Mouse (Mus musculus): ENCODE results near the gene Tbc1d19. TPM values are rescaled to one million over a fixed set of nuclear protein-coding genes. Genes with fewer than 3 reads are reported as not detected.

Gene Tbc1d19
- polyA plus RNA-seq, 1 experiment from 2014 or later, result 51.0 TPM

DNA sequence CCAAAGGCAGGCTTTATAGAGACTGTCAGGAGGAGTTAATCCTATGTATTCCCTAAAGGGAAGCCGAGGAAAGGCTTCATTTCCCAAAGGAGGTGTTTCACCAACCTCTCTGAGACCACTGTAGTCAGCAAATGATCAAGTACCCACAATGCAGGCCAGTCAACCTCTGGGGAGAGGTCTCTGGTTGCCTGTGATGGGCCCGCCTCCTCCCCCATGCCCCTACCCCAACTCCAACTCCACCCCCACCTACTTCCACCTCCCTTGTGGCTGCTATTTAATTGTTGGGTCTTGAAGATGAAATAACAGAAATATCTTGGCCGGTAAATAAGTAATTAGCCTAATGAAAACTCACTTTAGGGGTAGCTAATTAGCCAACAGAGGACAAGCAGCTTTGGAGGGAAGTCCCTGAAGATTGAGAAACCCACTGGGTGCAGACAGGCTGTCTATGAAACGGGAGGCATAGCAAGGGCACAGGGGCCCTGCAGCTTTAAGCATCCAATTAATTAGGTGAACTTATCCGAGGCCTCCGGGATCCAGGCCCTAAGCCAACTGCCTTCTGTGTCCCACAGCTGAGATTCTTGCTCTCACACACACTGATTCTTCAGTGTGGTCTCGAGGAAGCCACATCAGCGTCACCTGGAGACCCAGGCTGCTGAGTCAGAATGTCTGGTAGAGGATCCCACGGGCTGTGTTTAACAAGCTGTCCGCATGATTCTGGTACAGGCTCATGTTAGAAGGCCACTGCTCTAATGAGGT is 112.9 kb downstream of the Tbc1d19 start:
- Histone ChIP-seq H3K36me3 (ENCODE audit: control insufficient read depth, insufficient read depth, low read length) (no peaks in the 10 kb centered on the region), H3K4me1 (ENCODE audit: control insufficient read depth, insufficient read depth, low read length) (peaks cover 5% of the 10 kb centered on the region; the same call in 1 of the 2 replicates), H3K27ac (ENCODE audit: low read length) (no peak overlapping the region), H3K27me3 (ENCODE audit: control insufficient read depth, insufficient read depth, low read length) (no peaks in the 10 kb centered on the region), H3K4me2 (replicated peaks; ENCODE audit: low read depth, low read length) (no peak overlapping the region), H3K4me3 (ENCODE audit: low read depth, low read length) (no peak overlapping the region), H3K9me3 (ENCODE audit: control insufficient read depth, low read depth, low read length) (no peaks in the 10 kb centered on the region), H3K9ac (replicated peaks; ENCODE audit: low read depth, low read length) (no peak overlapping the region)
- ATAC-seq (ENCODE audit: insufficient number of reproducible peaks, insufficient read depth, low FRiP score, low read depth), result no peak
- WGBS, result 72% methylated on average over 10 of the region's 10 CpGs

DNA sequence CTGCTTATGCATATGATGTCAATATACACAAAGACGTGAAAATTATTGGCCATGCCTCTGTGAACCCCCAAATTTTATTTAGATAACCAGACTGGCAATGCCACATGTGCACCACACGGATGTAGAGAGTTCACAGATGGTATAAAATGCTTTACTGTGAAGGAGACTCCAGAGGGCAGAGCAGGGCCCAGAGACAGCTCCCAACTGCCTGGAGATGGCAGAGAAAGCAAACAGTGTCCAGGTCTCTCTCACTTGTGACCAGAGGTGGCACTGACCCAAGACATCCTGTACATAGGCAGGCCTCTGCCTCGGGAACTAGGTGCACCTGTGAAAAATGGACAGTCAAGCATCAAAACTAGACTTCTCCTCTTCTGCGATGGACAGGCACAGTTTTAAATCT is 114.6 kb downstream of the Tbc1d19 start:
- Histone ChIP-seq H3K27ac (ENCODE audit: low read length) (no peak overlapping the region), H3K9me3 (ENCODE audit: control insufficient read depth, low read depth, low read length) (no peaks in the 10 kb centered on the region), H3K9ac (replicated peaks; ENCODE audit: low read depth, low read length) (no peak overlapping the region), H3K4me3 (ENCODE audit: low read depth, low read length) (no peak overlapping the region), H3K36me3 (ENCODE audit: control insufficient read depth, insufficient read depth, low read length) (no peaks in the 10 kb centered on the region), H3K4me2 (replicated peaks; ENCODE audit: low read depth, low read length) (no peak overlapping the region), H3K27me3 (ENCODE audit: control insufficient read depth, insufficient read depth, low read length) (no peaks in the 10 kb centered on the region), H3K4me1 (ENCODE audit: control insufficient read depth, insufficient read depth, low read length) (peaks cover 7% of the 10 kb centered on the region; the same call in 1 of the 2 replicates)
- ATAC-seq (ENCODE audit: insufficient number of reproducible peaks, insufficient read depth, low FRiP score, low read depth), result no peak
- 70% methylated on average over 4 of the region's 4 CpGs for WGBS

DNA sequence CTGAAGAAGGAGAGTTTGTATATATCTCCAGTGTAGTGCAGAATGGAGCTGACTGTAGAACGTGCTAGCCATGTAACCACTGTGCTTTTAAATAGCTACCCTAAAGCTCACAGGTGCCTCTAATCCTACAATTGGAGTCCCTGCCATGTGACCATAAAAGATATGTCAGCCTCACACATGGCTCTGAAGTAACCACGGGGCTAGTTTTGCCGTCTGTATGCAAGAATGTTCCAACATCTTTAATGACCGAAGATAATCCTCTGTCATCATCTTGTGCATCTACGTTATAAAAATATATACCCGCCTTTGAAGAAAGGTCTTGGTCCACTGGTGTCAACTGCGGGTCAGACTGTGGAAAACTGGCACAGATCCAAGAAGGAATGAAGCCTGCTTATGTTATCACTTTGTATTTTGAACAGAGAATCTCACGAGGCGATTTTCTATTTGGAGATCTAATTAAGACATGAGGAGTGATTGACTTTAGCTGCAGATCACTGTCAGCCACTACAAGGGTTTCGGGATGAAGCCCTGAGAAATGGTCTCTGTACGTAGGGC is 117.0 kb downstream of the Tbc1d19 start:
- WGBS, result 40% methylated on average over 11 of the region's 11 CpGs
- Histone ChIP-seq H3K9me3 (ENCODE audit: control insufficient read depth, low read depth, low read length) (no peaks in the 10 kb centered on the region), H3K4me2 (replicated peaks; ENCODE audit: low read depth, low read length) (no peak overlapping the region), H3K4me1 (ENCODE audit: control insufficient read depth, insufficient read depth, low read length) (peaks cover 7% of the 10 kb centered on the region; the same call in 1 of the 2 replicates), H3K36me3 (ENCODE audit: control insufficient read depth, insufficient read depth, low read length) (no peaks in the 10 kb centered on the region), H3K27ac (ENCODE audit: low read length) (no peak overlapping the region), H3K9ac (replicated peaks; ENCODE audit: low read depth, low read length) (no peak overlapping the region), H3K4me3 (ENCODE audit: low read depth, low read length) (no peak overlapping the region), H3K27me3 (ENCODE audit: control insufficient read depth, insufficient read depth, low read length) (no peaks in the 10 kb centered on the region)
- ATAC-seq (ENCODE audit: insufficient number of reproducible peaks, insufficient read depth, low FRiP score, low read depth), result no peak

DNA sequence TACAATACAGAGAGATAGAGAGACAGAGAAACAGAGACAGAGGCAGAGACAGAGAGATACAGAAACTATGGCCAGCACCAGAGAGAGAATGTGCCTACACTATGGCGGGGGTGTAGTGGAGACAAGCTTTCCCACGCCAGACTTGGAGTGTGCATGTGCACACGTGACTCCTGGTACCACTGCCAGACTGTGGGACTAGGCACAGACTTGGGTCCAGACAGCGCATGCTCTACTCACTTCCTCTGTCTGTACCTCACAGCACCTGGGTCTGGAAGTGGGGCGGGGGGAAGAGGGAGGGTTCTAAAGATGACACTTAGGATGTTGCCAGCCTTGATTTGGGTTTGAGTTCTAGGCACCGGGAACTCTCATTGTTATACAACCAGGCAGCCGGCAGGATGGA is 118.5 kb downstream of the Tbc1d19 start:
- 83% methylated on average over 7 of the region's 7 CpGs for whole genome bisulfite sequencing
- H3K4me3 ChIP-seq (ENCODE audit: low read depth, low read length), result no peak overlapping the region
- no peaks in the 10 kb centered on the region for H3K27me3 ChIP-seq (ENCODE audit: control insufficient read depth, insufficient read depth, low read length)
- no peak overlapping the region for H3K4me2 ChIP-seq (replicated peaks; ENCODE audit: low read depth, low read length)
- no peaks in the 10 kb centered on the region for H3K36me3 ChIP-seq (ENCODE audit: control insufficient read depth, insufficient read depth, low read length)
- H3K9me3 ChIP-seq (ENCODE audit: control insufficient read depth, low read depth, low read length), result no peaks in the 10 kb centered on the region
- no peak overlapping the region for H3K27ac ChIP-seq (ENCODE audit: low read length)
- peaks cover 8% of the 10 kb centered on the region; the same call in 1 of the 2 replicates for H3K4me1 ChIP-seq (ENCODE audit: control insufficient read depth, insufficient read depth, low read length)
- H3K9ac ChIP-seq (replicated peaks; ENCODE audit: low read depth, low read length), result no peak overlapping the region
- ATAC-seq (ENCODE audit: insufficient number of reproducible peaks, insufficient read depth, low FRiP score, low read depth), result no peak

DNA sequence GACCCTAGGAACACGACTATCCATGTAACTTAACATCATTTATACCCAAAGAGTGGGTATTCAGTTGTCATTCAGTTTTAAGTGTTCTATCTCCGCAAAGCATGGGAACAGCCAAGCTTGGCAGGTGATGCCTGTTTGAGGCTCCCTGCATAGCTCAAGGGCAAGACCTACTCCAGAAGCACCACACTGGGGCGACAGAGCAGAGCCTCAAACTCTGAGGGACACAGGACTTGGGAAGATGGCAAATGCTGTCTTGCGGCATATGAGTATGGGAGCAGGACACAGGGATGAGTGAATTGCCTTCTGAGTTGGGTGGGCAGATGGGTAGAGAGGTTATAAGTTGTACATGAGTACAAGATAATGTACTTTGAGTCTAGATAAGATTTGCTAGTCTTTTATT is 119.1 kb downstream of the Tbc1d19 start:
- H3K27ac ChIP-seq (ENCODE audit: low read length), result no peak overlapping the region; the same call in 1 of the 2 replicates
- no peak overlapping the region for H3K4me3 ChIP-seq (ENCODE audit: low read depth, low read length)

GRCm38 (mm10) chr5:53929205-53929614 is 119.8 kb downstream of the Tbc1d19 start:
- Histone ChIP-seq H3K9ac (replicated peaks; ENCODE audit: low read depth, low read length) (no peak overlapping the region), H3K36me3 (ENCODE audit: control insufficient read depth, insufficient read depth, low read length) (no peaks in the 10 kb centered on the region), H3K27ac (ENCODE audit: low read length) (no peak overlapping the region; the same call in 1 of the 2 replicates), H3K4me2 (replicated peaks; ENCODE audit: low read depth, low read length) (no peak overlapping the region), H3K4me1 (ENCODE audit: control insufficient read depth, insufficient read depth, low read length) (peaks cover 11% of the 10 kb centered on the region; the same call in 1 of the 2 replicates), H3K9me3 (ENCODE audit: control insufficient read depth, low read depth, low read length) (no peaks in the 10 kb centered on the region), H3K27me3 (ENCODE audit: control insufficient read depth, insufficient read depth, low read length) (no peaks in the 10 kb centered on the region), H3K4me3 (ENCODE audit: low read depth, low read length) (no peak overlapping the region)
- WGBS, result 65% methylated on average over 10 of the region's 10 CpGs
- ATAC-seq (ENCODE audit: insufficient number of reproducible peaks, insufficient read depth, low FRiP score, low read depth), result no peak

More for the DNA sequence above, 119.1 kb downstream of the Tbc1d19 start:
- ATAC-seq (ENCODE audit: insufficient number of reproducible peaks, insufficient read depth, low FRiP score, low read depth), result no peak
- H3K27me3 ChIP-seq (ENCODE audit: control insufficient read depth, insufficient read depth, low read length), result no peaks in the 10 kb centered on the region
- no peak overlapping the region for H3K4me2 ChIP-seq (replicated peaks; ENCODE audit: low read depth, low read length)
- H3K36me3 ChIP-seq (ENCODE audit: control insufficient read depth, insufficient read depth, low read length), result no peaks in the 10 kb centered on the region
- H3K4me1 ChIP-seq (ENCODE audit: control insufficient read depth, insufficient read depth, low read length), result peaks cover 11% of the 10 kb centered on the region; the same call in 1 of the 2 replicates
- H3K9ac ChIP-seq (replicated peaks; ENCODE audit: low read depth, low read length), result no peak overlapping the region
- 88% methylated on average over 4 of the region's 4 CpGs for WGBS
- no peaks in the 10 kb centered on the region for H3K9me3 ChIP-seq (ENCODE audit: control insufficient read depth, low read depth, low read length)

DNA sequence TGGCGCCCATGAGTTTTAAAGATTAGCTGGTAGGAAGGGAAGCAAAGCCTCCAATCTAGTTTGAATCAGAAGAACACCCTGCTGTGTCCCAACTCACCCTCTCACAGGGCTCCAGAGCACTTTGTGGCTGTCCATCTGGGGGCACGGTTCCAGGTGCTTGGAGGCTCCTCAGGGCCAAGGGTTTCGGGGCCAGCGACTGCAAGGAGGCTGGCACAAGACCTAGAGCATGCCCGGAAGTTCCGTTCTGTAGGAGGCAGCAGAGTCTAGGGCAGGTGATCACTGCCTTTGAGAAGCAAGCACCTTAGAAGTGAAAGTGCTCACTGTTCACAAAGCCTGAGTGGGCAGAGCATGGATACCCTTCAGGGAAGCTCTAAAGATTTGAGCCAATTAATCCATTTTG is 120.4 kb downstream of the Tbc1d19 start:
- Histone ChIP-seq H3K9ac (replicated peaks; ENCODE audit: low read depth, low read length) (no peak overlapping the region), H3K27ac (ENCODE audit: low read length) (no peak overlapping the region), H3K36me3 (ENCODE audit: control insufficient read depth, insufficient read depth, low read length) (no peaks in the 10 kb centered on the region), H3K4me3 (ENCODE audit: low read depth, low read length) (no peak overlapping the region), H3K4me2 (replicated peaks; ENCODE audit: low read depth, low read length) (no peak overlapping the region), H3K9me3 (ENCODE audit: control insufficient read depth, low read depth, low read length) (no peaks in the 10 kb centered on the region), H3K4me1 (ENCODE audit: control insufficient read depth, insufficient read depth, low read length) (peaks cover 11% of the 10 kb centered on the region; the same call in 1 of the 2 replicates), H3K27me3 (ENCODE audit: control insufficient read depth, insufficient read depth, low read length) (no peaks in the 10 kb centered on the region)
- ATAC-seq (ENCODE audit: insufficient number of reproducible peaks, insufficient read depth, low FRiP score, low read depth), result no peak
- WGBS, result 86% methylated on average over 6 of the region's 6 CpGs

DNA sequence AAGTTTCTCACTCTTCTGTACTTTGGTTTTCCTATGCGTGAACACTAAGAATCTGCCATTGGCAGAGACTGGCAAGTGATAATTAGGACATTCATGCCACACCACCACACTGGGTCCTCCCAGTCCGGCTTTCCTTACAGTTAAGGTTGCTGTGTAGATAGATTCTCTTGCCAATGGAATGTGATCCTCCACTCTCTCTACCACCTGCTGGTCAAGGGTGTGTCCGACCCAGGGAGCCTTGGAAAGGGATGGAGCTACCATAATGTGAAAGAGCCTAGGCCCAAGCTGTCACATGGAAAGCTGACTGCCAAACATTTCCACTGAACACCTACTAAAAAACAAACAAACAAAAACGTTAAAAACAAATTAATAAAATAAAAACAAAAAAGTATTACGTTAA is 121.6 kb downstream of the Tbc1d19 start:
- no peak overlapping the region for H3K4me3 ChIP-seq (ENCODE audit: low read depth, low read length)
- 71% methylated on average over 5 of the region's 5 CpGs for WGBS
- no peak overlapping the region for H3K9ac ChIP-seq (replicated peaks; ENCODE audit: low read depth, low read length)
- no peaks in the 10 kb centered on the region for H3K36me3 ChIP-seq (ENCODE audit: control insufficient read depth, insufficient read depth, low read length)
- no peaks in the 10 kb centered on the region for H3K27me3 ChIP-seq (ENCODE audit: control insufficient read depth, insufficient read depth, low read length)
- no peak overlapping the region for H3K4me2 ChIP-seq (replicated peaks; ENCODE audit: low read depth, low read length)
- no peak for ATAC-seq (ENCODE audit: insufficient number of reproducible peaks, insufficient read depth, low FRiP score, low read depth)
- no peak overlapping the region for H3K27ac ChIP-seq (ENCODE audit: low read length)
- no peaks in the 10 kb centered on the region for H3K9me3 ChIP-seq (ENCODE audit: control insufficient read depth, low read depth, low read length)
- H3K4me1 ChIP-seq (ENCODE audit: control insufficient read depth, insufficient read depth, low read length), result peaks cover 11% of the 10 kb centered on the region; the same call in 1 of the 2 replicates
